Mouse (Mus musculus) cerebellum, adult 2 months (tissue): ENCODE measurements at regions not wholly inside any gene's neighbourhood (a gene's known extent, or its start where the extent isn't known, plus 50 kb on each side); places are given as distances from the start of the nearest gene placed in this dataset.

Source experiments
- DNase-seq, 2 experiments: peaks; one replicate each; pipeline ENCODE4 v3.0.0; 2021
- H3K27ac ChIP-seq: fragments of 200-500 bp; 2 replicates; pipeline ENCODE4 v1.5.1; 2012; ENCODE audit warnings: low read length, control low read depth, inconsistent platforms; ENCODE audit not compliant: insufficient read depth
- H3K27me3 ChIP-seq: fragments of 200-500 bp; 2 replicates; pipeline ENCODE4 v1.6.1; 2012; ENCODE audit warnings: inconsistent platforms, mild to moderate bottlenecking, low read length, moderate library complexity; ENCODE audit not compliant: control insufficient read depth, insufficient read depth
- H3K4me1 ChIP-seq: fragments of 200-500 bp; 2 replicates; pipeline ENCODE4 v1.6.1; 2011; ENCODE audit warnings: low read length; ENCODE audit not compliant: control insufficient read depth, insufficient read depth
- H3K4me3 ChIP-seq: fragments of 200-500 bp; replicated peaks from 2 replicates; pipeline ENCODE3; 2011; ENCODE audit warnings: mild to moderate bottlenecking, low read depth, low read length, control low read depth; ENCODE audit not compliant: insufficient read depth
- CTCF ChIP-seq: fragments of 200-500 bp; IDR thresholded peaks from 2 replicates; pipeline ENCODE4 v1.5.1; 2011; ENCODE audit warnings: low read depth, mild to moderate bottlenecking, control low read depth, low read length, moderate library complexity, borderline replicate concordance; ENCODE audit not compliant: insufficient read depth
- POLR2A ChIP-seq: fragments of 200-500 bp; IDR thresholded peaks from 2 replicates; pipeline ENCODE4 v1.6.1; 2011; ENCODE audit warnings: low read length, control low read depth, borderline replicate concordance; ENCODE audit not compliant: insufficient read depth
- WGBS: fragments of 180-500 bp; shearing (Covaris S2); methylation state at CpG from one replicate; pipeline ENCODE4 v1.1.7; 2018; 5-methylcytosine and 5-hydroxymethylcytosine counted together

DNA sequence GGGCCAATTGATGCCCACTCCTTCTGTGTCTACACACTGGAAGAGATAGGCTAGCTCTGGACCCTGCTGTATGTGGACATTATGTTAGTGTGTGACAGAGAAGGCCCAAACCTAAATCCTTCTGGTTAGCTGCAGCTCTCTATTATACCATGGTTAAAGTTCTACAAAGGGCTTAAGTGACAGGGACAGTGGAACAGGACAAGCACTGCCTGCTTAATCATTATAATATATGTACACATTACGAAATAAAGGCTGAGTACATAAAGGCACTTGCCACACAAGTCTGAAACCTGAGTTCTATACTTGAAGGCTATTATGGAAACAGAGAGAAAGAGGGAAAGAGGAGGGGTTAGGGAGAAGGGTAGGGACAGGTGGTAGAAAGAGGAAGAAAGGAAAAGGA lies 55.2 kb downstream of the Rdh14 start:
- Histone ChIP-seq H3K27me3 (no peaks in the 10 kb centered on the region), H3K4me1 (no peaks in the 10 kb centered on the region), H3K4me3 (no peak overlapping the region), H3K27ac (no peak overlapping the region)
- 87% methylated on average over 1 of the region's 1 CpGs for WGBS
- no peak for TF ChIP-seq POLR2A
- TF ChIP-seq CTCF = no peak
- DNase-seq = no peak

DNA sequence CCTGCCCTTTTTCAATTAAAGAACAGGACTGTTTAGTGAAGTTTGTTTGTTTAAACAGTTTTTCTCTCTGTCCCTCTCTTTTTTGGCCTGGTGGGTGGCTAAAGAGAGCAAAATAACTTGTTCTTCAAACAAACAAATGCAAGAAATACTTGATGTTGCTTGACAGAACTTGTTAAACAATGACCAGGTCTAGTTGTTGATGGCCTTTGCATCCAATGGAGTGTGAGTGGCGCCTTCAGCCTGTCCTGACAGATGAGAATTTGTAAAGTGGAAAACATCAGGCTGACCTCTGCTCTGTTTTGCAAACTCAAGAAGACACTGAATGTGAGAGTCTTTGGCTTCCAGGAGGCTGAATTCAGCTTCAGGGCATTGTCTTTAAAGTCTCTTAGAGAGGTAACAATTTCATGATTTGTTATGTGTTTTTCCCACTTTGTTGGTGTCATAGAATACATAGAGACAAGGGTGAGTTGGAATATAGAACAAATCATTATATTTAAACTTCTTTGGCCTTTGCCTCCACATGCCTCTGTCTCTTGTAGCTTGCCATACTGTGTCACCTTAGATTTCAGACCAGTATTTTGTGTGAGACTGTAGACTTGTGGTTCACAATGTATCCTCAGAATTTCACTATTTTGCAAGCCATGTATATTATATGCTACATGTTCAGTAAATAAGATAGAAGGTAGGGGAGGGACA lies 67.5 kb downstream of the Rdh14 start:
- no peak for DNase-seq
- Histone ChIP-seq H3K4me1 (no peaks in the 10 kb centered on the region), H3K27me3 (no peaks in the 10 kb centered on the region), H3K27ac (no peak overlapping the region), H3K4me3 (no peak overlapping the region)
- TF ChIP-seq CTCF (no peak), POLR2A (no peak)
- WGBS = 84% methylated on average over 1 of the region's 1 CpGs

DNA sequence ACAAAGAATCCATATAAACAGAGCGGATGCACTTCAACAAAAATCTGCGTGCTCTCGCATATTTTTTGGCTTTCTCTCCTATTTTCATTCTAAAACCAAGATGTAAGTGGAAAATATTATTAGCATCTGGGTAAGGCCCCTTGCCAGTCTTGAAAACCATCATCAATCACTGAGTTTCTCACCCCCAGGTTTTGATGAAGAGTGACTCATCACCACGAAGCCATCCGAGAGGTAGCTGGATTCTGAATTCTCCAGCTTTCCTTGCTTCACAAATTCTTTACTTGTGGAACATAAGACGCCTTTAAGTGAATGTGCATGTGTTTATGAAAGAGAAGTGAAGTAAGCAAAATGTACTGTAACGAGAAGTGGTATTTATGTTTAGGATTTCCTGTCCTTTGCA lies 71.2 kb downstream of the Rdh14 start:
- H3K27me3 ChIP-seq = no peaks in the 10 kb centered on the region
- no peak for TF ChIP-seq CTCF
- no peak for TF ChIP-seq POLR2A
- no peak overlapping the region for H3K4me3 ChIP-seq
- DNase-seq = no peak
- no peak overlapping the region for H3K27ac ChIP-seq
- no peaks in the 10 kb centered on the region for H3K4me1 ChIP-seq
- WGBS = 93% methylated on average over 7 of the region's 7 CpGs

DNA sequence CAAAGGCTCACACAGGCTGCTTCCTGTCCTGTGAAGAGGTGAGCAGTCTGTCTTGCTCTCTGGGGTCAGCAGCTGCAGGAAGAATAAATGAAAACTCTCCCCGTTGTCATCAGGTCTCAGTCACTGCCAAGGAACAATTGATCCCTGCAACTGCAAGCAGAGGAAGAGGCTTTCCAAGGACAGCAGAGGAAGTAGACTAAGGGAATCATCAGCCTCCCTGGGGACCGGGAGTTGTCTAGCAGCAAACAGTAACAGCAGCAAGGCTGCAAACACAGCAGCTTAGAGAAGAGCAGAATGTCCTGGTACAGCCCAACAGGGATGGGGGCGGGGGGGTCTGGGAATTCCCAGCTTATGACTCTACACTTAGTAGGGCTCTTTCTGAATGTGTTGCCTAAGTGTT lies 72.4 kb downstream of the Rdh14 start:
- no peak overlapping the region for H3K27ac ChIP-seq
- H3K4me1 ChIP-seq = no peaks in the 10 kb centered on the region
- H3K27me3 ChIP-seq = no peaks in the 10 kb centered on the region
- WGBS = 58% methylated on average over 3 of the region's 3 CpGs
- no peak for DNase-seq
- TF ChIP-seq POLR2A (no peak), CTCF (no peak)
- no peak overlapping the region for H3K4me3 ChIP-seq

DNA sequence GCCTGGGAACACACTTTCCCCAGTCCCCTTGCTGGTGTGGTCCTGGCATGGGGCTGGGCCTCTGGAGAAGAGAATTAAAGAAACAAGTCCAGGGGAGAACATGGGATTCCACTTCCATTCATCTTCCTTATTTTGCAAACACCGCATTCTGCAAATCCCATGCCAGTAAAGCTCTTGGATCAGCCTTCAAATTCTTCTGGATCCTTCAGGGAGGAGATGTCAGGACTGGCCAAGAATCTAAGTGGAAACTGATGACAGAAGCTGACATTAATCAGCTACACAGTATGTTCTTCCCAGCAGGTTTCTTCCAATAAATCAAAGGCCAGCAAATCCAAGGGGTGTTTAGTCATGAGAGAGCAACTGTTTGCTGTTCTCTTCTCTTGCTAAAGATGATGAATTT lies 83.4 kb downstream of the Rdh14 start:
- H3K27me3 ChIP-seq = no peaks in the 10 kb centered on the region
- H3K4me3 ChIP-seq = no peak overlapping the region
- TF ChIP-seq POLR2A = no peak
- no peak for TF ChIP-seq CTCF
- H3K4me1 ChIP-seq = no peaks in the 10 kb centered on the region
- WGBS = 24% methylated on average over 1 of the region's 1 CpGs
- no peak for DNase-seq
- H3K27ac ChIP-seq = no peak overlapping the region

DNA sequence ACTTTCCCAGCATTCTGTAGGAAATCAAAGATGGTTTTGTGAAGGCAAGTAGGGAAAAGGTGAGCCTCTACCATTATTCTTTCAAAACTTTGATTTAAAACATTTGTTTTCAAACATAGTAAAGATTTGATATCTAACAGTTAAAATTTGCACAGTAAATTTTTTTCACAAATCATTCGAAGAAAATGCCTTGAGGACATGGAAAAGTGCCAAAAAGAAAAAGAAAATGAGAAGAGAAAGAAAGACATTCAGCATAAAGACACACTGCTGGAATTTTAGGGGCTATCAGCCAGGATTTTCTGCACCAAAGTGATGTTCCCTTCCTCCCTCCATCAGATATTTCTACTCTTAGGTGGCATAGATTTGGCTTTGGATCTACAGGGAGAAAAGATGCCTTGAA lies 90.2 kb downstream of the Rdh14 start:
- Histone ChIP-seq H3K4me3 (no peak overlapping the region), H3K27me3 (no peaks in the 10 kb centered on the region), H3K27ac (no peak overlapping the region), H3K4me1 (no peaks in the 10 kb centered on the region)
- WGBS = 27% methylated on average over 1 of the region's 1 CpGs
- no peak for DNase-seq
- TF ChIP-seq POLR2A = no peak
- no peak for TF ChIP-seq CTCF

DNA sequence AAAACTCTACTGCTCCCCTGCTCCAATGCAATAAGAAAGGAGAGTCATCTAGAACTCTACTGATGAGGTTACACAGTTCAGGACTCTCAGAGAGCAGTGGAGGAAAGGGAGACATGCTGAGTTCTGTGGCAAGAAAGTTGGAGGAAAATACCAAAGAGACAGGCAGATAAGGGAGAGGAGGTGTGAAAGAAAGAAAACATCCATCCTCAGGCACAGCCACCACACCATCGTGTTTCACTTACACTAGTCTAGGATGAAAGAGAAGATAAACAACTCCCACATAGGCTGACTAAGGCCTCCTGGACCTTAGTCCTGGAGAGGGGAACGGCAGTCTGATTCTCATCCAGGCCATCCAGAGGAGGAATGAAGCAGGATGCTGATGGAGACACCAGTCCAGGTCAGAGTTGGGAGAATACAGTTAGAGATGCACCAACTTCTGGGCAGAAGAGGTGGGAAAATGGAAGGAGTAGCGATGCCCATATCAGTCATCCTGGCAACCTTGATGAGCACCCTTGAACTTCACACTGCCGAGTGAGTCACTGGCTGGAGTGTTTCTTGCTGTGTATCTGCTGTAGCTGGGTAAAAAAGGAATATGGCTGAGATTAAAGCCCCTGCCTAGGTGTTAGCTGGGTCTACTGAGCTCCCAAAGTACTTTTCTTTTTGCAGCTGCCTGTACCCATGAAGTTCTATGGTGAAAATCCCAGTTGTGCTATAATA lies 91.9 kb downstream of the Rdh14 start:
- Histone ChIP-seq H3K4me3 (no peak overlapping the region), H3K27ac (no peak overlapping the region), H3K27me3 (no peaks in the 10 kb centered on the region), H3K4me1 (no peaks in the 10 kb centered on the region)
- TF ChIP-seq POLR2A = no peak
- no peak for TF ChIP-seq CTCF
- no peak for DNase-seq
- 92% methylated on average over 4 of the region's 4 CpGs for WGBS

DNA sequence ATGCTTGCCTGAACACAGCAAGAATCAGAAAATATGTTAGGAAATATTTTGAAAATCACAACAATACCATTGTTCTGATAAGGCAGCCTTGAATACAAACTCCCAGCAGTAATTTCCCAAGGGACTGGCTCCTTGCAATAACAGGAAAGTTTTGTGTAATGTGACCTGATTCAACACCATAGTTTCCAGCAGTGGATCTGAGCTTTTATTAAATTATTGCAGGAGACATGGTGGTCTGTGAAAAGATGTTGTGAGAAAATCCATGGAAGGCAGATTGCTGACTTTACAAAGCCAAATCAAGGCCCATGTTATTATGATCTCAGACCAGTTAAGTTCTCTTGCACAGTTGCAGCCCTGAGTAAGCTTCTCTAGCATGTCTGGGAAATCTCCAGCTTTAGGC lies 116.1 kb downstream of the Rdh14 start:
- Histone ChIP-seq H3K4me1 (no peaks in the 10 kb centered on the region), H3K27me3 (no peaks in the 10 kb centered on the region), H3K27ac (no peak overlapping the region), H3K4me3 (no peak overlapping the region)
- TF ChIP-seq CTCF = no peak
- TF ChIP-seq POLR2A = no peak
- no peak for DNase-seq
